Mouse (Mus musculus): Measurements from ENCODE around the gene Upk3b.

GRCm38 (mm10) chr5:136083669-136084107 is 45.4 kb downstream of the Upk3b start, which contains the start of gene Rasa4:
- TF ChIP-seq POLR2A (IDR thresholded peaks at IDR 0.05; ENCODE audit: low read depth, low read length) (peak; percentile 21; the same call in 1 of the 2 replicates), CTCF (IDR thresholded peaks at IDR 0.05; ENCODE audit: extremely low read depth, insufficient read depth, insufficient read length, insufficient replicate concordance) (no peak)
